Mouse (Mus musculus) thymus, adult 18-20 months (tissue): Measurements from ENCODE around the gene Ano1.

Source experiments
- DNase-seq, 2 experiments: peaks; one replicate each; pipeline ENCODE4 v3.0.0; 2022; ENCODE audit warnings: mixed read lengths in 2 of 2

Ano1 gene

GRCm38 (mm10) chr7:144634450-144634849 lies 117.3 kb downstream of the Ano1 start:
- DNase-seq: no peak

- DNase-seq: no peak
Observed at GRCm38 (mm10) chr7:144632321-144632720, 119.5 kb downstream of the Ano1 start.

GRCm38 (mm10) chr7:144630622-144631021 lies 121.2 kb downstream of the Ano1 start:
- DNase-seq: no peak

- DNase-seq: no peak
Observed at GRCm38 (mm10) chr7:144628334-144628915, 123.3 kb downstream of the Ano1 start.

GRCm38 (mm10) chr7:144627606-144628333 lies 124.0 kb downstream of the Ano1 start:
- no peak for DNase-seq

- DNase-seq: no peak
Observed at GRCm38 (mm10) chr7:144626042-144626441, 125.7 kb downstream of the Ano1 start.

GRCm38 (mm10) chr7:144620721-144621681 lies 130.8 kb downstream of the Ano1 start:
- peak in 1 of 2 experiments; percentile 3 for DNase-seq

GRCm38 (mm10) chr7:144620315-144620714 lies 131.5 kb downstream of the Ano1 start:
- DNase-seq: no peak

GRCm38 (mm10) chr7:144615343-144615742 lies 136.4 kb downstream of the Ano1 start:
- DNase-seq: no peak

GRCm38 (mm10) chr7:144612829-144613228 lies 138.9 kb downstream of the Ano1 start:
- no peak for DNase-seq

GRCm38 (mm10) chr7:144612351-144612750 lies 139.4 kb downstream of the Ano1 start:
- DNase-seq: no peak

- DNase-seq: no peak
Observed at GRCm38 (mm10) chr7:144611595-144611994, 140.2 kb downstream of the Ano1 start.

- no peak for DNase-seq
Observed at GRCm38 (mm10) chr7:144609568-144609967, 142.2 kb downstream of the Ano1 start.

- no peak for DNase-seq
Observed at GRCm38 (mm10) chr7:144607862-144608261, 143.9 kb downstream of the Ano1 start.

- no peak for DNase-seq
Observed at GRCm38 (mm10) chr7:144604735-144605134, 147.0 kb downstream of the Ano1 start.

- no peak for DNase-seq
Observed at GRCm38 (mm10) chr7:144604291-144604690, 147.5 kb downstream of the Ano1 start.

GRCm38 (mm10) chr7:144600333-144600900 lies 151.4 kb downstream of the Ano1 start:
- no peak for DNase-seq

- no peak for DNase-seq
Observed at GRCm38 (mm10) chr7:144589508-144589907, 162.3 kb downstream of the Ano1 start.

GRCm38 (mm10) chr7:144587291-144587690 lies 164.5 kb downstream of the Ano1 start:
- DNase-seq: no peak

GRCm38 (mm10) chr7:144585648-144586047 lies 166.1 kb downstream of the Ano1 start:
- peak in 1 of 2 experiments; percentile 14 for DNase-seq

GRCm38 (mm10) chr7:144583619-144584018 lies 168.2 kb downstream of the Ano1 start:
- DNase-seq: peak in 1 of 2 experiments; percentile 26

GRCm38 (mm10) chr7:144582284-144582980 lies 169.3 kb downstream of the Ano1 start, which contains the start of gene Fadd:
Gene Fadd, minus strand, starts transcription at chr7:144582463.
- DNase-seq: peak; percentile 90 to 93
